Mouse (Mus musculus): ENCODE results near the gene Immt.

- TF ChIP-seq POLR2A (IDR thresholded peaks at IDR 0.05; ENCODE audit: low read depth, low read length) (no peak), CTCF (IDR thresholded peaks at IDR 0.05; ENCODE audit: borderline replicate concordance, insufficient read depth, low read length) (no peak)
Measured at GRCm38 (mm10) chr6:71877965-71878760, 47.0 kb downstream of the Immt start.
